Mouse (Mus musculus) spleen, adult 2 months (tissue): ENCODE measurements at regions not wholly inside any gene's neighbourhood (a gene's known extent, or its start where the extent isn't known, plus 50 kb on each side); places are given as distances from the start of the nearest gene placed in this dataset.

ENCODE experiments used
- DNase-seq, 2 experiments: peaks; one replicate each; pipeline versions ENCODE4 v3.0.0 to v3.0.0-alpha.2; 2012 to 2021; ENCODE audit warnings: low spot score in 2 of 2, low read depth in 1 of 2
- H3K27ac ChIP-seq: fragments of 200-500 bp; 2 replicates; pipeline ENCODE4 v1.5.1; 2012; ENCODE audit warnings: low read length, inconsistent platforms; ENCODE audit not compliant: insufficient read depth
- H3K27me3 ChIP-seq: fragments of 200-500 bp; 2 replicates; pipeline ENCODE4 v1.6.1; 2012; ENCODE audit warnings: mild to moderate bottlenecking, moderate library complexity, low read length, inconsistent platforms; ENCODE audit not compliant: control insufficient read depth, insufficient read depth
- H3K36me3 ChIP-seq: fragments of 200-500 bp; 2 replicates; pipeline ENCODE4 v1.6.1; 2012; ENCODE audit warnings: mild to moderate bottlenecking, low read length, inconsistent platforms; ENCODE audit not compliant: control insufficient read depth, insufficient read depth
- H3K4me1 ChIP-seq: fragments of 200-500 bp; 2 replicates; pipeline ENCODE4 v1.6.1; 2011; ENCODE audit warnings: inconsistent platforms; ENCODE audit not compliant: control insufficient read depth, insufficient read depth, insufficient read length
- H3K4me3 ChIP-seq: fragments of 200-500 bp; 2 replicates; pipeline ENCODE4 v1.5.1; 2011; ENCODE audit warnings: mild to moderate bottlenecking, inconsistent platforms; ENCODE audit not compliant: insufficient read depth, insufficient read length; ENCODE audit errors: extremely low read depth
- CTCF ChIP-seq: fragments of 200-500 bp; IDR thresholded peaks from 2 replicates; pipeline ENCODE4 v1.5.1; 2011; ENCODE audit warnings: mild to moderate bottlenecking, inconsistent platforms; ENCODE audit not compliant: insufficient read depth, insufficient read length, insufficient replicate concordance; ENCODE audit errors: extremely low read depth
- POLR2A ChIP-seq: fragments of 200-500 bp; IDR thresholded peaks from 2 replicates; pipeline ENCODE4 v1.6.1; 2011; ENCODE audit warnings: low read depth, low read length, inconsistent platforms
- WGBS: fragments of 180-500 bp; shearing (Covaris S2); methylation state at CpG from one replicate; pipeline ENCODE4 v1.1.7; 2018; 5-methylcytosine and 5-hydroxymethylcytosine counted together

GRCm38 (mm10) chr7:110715545-110715944 lies 52.5 kb upstream of the Ampd3 start:
- Histone ChIP-seq H3K4me1 (no peaks in the 10 kb centered on the region), H3K27me3 (no peaks in the 10 kb centered on the region), H3K27ac (peak overlapping the region; percentile 29; the same call in 1 of the 2 replicates), H3K4me3 (no peak overlapping the region), H3K36me3 (no peaks in the 10 kb centered on the region)
- TF ChIP-seq POLR2A = no peak
- WGBS = 69% methylated on average over 6 of the region's 6 CpGs
- DNase-seq = no peak

GRCm38 (mm10) chr7:110717104-110717503 lies 50.9 kb upstream of the Ampd3 start:
- Histone ChIP-seq H3K27me3 (no peaks in the 10 kb centered on the region), H3K4me1 (no peaks in the 10 kb centered on the region), H3K36me3 (no peaks in the 10 kb centered on the region), H3K4me3 (no peak overlapping the region), H3K27ac (no peak overlapping the region)
- 84% methylated on average over 6 of the region's 6 CpGs for WGBS
- no peak for DNase-seq
- TF ChIP-seq POLR2A = no peak
- TF ChIP-seq CTCF = no peak
